Mouse (Mus musculus): ENCODE data around the gene Mrpl43.

The Mrpl43 gene

DNA sequence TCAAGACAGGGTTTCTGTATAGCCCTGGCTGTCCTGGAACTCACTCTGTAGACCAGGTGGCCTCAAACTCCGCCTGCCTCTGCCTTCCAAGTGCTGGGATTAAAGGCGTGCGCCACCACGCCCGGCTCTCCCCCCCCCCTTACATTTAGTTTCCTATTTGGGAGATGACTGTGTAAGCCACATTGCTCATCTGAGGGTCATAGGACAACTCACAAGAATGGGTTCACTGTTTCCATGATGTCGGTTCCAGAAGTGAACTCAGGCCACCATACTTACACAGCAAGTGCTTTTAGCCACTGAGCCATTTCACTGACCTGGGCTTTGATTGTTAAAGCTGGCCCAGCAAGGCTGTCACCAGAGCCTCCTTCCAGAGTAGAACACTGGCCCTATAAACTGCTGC is 29.1 kb downstream of the Mrpl43 start:
- DNase-seq (ENCODE audit: low spot score in 2 of 2): no peak

DNA sequence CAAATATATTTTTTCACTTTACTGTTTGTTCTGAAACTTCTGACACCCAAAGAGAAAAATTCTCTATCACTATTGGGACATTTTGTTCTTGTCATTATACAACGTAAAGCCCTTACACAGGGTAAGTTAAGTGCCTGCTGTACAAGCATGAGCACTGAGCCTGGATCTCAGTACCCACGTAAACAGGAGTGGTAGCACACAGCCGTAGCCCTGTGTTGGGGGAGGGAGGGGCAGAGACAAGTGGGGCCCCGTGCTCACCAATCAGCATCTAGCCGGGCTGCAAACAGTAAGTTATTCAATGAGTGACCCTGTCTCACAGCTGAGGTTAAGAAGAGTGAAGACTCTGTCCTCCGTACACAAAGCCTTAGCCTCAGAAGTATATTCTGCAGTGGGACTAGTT is 29.6 kb downstream of the Mrpl43 start:
- DNase-seq (ENCODE audit: low spot score in 2 of 2): no peak

DNA sequence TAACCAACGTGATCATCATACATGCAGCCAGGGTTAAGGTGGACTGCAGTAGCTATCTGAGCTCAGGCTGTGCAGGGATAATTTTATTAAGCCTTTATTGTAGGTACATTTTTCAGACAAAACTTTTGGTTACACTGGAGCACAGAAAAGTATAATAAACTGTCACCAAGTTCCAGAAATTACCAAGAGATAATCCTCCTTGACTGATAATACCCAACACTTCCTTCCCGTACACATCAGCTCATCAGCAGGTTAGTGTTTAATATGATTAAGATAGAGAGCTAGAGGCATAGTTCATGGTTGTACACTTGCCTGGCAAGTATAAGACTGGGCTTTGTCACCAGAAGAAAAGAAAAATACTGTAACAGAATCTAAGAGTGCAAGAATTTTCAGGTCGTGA is 37.9 kb downstream of the Mrpl43 start:
- no peak for DNase-seq (ENCODE audit: low spot score in 2 of 2)

DNA sequence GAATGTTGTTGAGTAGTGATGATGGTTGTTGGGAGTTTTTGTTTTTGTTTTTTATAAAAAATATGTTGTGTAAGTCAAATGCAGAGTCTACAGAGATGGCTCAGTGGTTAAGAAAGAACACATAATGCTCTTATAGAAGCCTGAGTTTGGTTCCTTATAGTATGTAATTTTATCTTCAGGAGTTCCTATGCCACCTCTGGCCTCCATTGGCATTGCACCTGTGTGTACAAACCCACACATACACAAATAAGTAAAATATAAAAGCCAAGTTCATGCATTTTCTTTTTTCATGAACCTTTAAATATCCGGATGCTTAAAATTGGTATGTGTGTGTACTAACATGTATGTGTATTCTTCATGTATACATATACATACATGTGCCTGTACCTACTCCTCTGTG is 40.3 kb downstream of the Mrpl43 start:
- DNase-seq (ENCODE audit: low spot score in 2 of 2): no peak

DNA sequence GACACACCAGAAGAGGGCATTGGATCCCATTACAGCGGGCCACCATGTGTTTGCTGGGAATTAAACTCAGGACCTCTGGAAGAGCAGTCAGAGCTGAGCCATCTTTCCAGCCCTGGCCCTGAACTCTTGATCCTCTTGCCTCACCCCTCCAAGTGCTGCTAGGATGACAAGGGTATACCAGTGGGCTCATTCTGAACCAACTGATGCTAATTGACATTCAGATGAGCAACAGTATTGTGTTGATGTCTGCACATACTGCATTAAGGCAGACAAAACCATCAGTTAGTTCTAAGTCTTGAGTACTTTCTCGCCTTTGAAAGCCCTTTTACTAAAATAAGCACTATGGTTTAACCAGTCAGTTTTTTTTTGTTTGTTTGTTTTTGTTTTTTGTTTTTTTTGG is 46.6 kb downstream of the Mrpl43 start:
- no peak for DNase-seq (ENCODE audit: low spot score in 2 of 2)
